Mouse (Mus musculus): ENCODE data around the gene Cenpf. TPM values are rescaled to one million over a fixed set of nuclear protein-coding genes. Genes with fewer than 3 reads are reported as not detected.
"Not testable (repeated sequence)": the region's sequence is repeated elsewhere in the genome, so short reads cannot be mapped to it uniquely, and the experiment has no call there.

The Cenpf gene
- total RNA-seq, 2 experiments from 2014 or later = 25.2 to 39.1 TPM

- ATAC-seq (replicated peaks; ENCODE audit: poor library complexity, severe bottlenecking) = no peak
These were observed 10.5 kb upstream of the Cenpf start for GRCm38 (mm10) chr1:189698416-189698815.

GRCm38 (mm10) chr1:189695321-189695720 is 7.4 kb upstream of the Cenpf start:
- no peak for ATAC-seq (replicated peaks; ENCODE audit: poor library complexity, severe bottlenecking)

- ATAC-seq (replicated peaks; ENCODE audit: poor library complexity, severe bottlenecking) = peak; percentile 65
These were observed 6.5 kb upstream of the Cenpf start for GRCm38 (mm10) chr1:189694391-189694790.

- not testable (repeated sequence) for ATAC-seq (replicated peaks; ENCODE audit: poor library complexity, severe bottlenecking)
These were observed 4.6 kb upstream of the Cenpf start for GRCm38 (mm10) chr1:189692442-189692841.

- ATAC-seq (replicated peaks; ENCODE audit: poor library complexity, severe bottlenecking) = peak; percentile 38
These were observed 1.4 kb upstream of the Cenpf start for GRCm38 (mm10) chr1:189689050-189689833.

- ATAC-seq (replicated peaks; ENCODE audit: poor library complexity, severe bottlenecking) = no peak; the same call in 1 of the 2 replicates
These were observed 483 bp upstream of the Cenpf start for GRCm38 (mm10) chr1:189688388-189688750.

- ATAC-seq (replicated peaks; ENCODE audit: poor library complexity, severe bottlenecking) = no peak
These were observed 1.9 kb downstream of the Cenpf start for GRCm38 (mm10) chr1:189686025-189686424.

- ATAC-seq (replicated peaks; ENCODE audit: poor library complexity, severe bottlenecking) = no peak
These were observed 3.0 kb downstream of the Cenpf start for GRCm38 (mm10) chr1:189684786-189685415.

GRCm38 (mm10) chr1:189679555-189679954 is 8.3 kb downstream of the Cenpf start:
- ATAC-seq (replicated peaks; ENCODE audit: poor library complexity, severe bottlenecking) = no peak

GRCm38 (mm10) chr1:189675953-189676352 is 11.9 kb downstream of the Cenpf start:
- no peak for ATAC-seq (replicated peaks; ENCODE audit: poor library complexity, severe bottlenecking)

GRCm38 (mm10) chr1:189675421-189675820 is 12.5 kb downstream of the Cenpf start:
- ATAC-seq (replicated peaks; ENCODE audit: poor library complexity, severe bottlenecking) = peak; percentile 65

GRCm38 (mm10) chr1:189665966-189666365 is 21.9 kb downstream of the Cenpf start:
- ATAC-seq (replicated peaks; ENCODE audit: poor library complexity, severe bottlenecking) = no peak

- no peak for ATAC-seq (replicated peaks; ENCODE audit: poor library complexity, severe bottlenecking)
These were observed 23.1 kb downstream of the Cenpf start for GRCm38 (mm10) chr1:189664873-189665144.

GRCm38 (mm10) chr1:189664061-189664872 is 23.6 kb downstream of the Cenpf start:
- no peak for ATAC-seq (replicated peaks; ENCODE audit: poor library complexity, severe bottlenecking)

- no peak for ATAC-seq (replicated peaks; ENCODE audit: poor library complexity, severe bottlenecking)
These were observed 24.4 kb downstream of the Cenpf start for GRCm38 (mm10) chr1:189663437-189663836.

- ATAC-seq (replicated peaks; ENCODE audit: poor library complexity, severe bottlenecking) = peak; percentile 66
These were observed 26.0 kb downstream of the Cenpf start for GRCm38 (mm10) chr1:189661856-189662255.

GRCm38 (mm10) chr1:189657406-189657805 is 30.5 kb downstream of the Cenpf start:
- ATAC-seq (replicated peaks; ENCODE audit: poor library complexity, severe bottlenecking) = no peak

GRCm38 (mm10) chr1:189653746-189654145 is 34.1 kb downstream of the Cenpf start:
- ATAC-seq (replicated peaks; ENCODE audit: poor library complexity, severe bottlenecking) = no peak

- no peak for ATAC-seq (replicated peaks; ENCODE audit: poor library complexity, severe bottlenecking)
These were observed 41.3 kb downstream of the Cenpf start for GRCm38 (mm10) chr1:189646597-189646996.

GRCm38 (mm10) chr1:189645371-189645770 is 42.5 kb downstream of the Cenpf start:
- no peak for ATAC-seq (replicated peaks; ENCODE audit: poor library complexity, severe bottlenecking)

- ATAC-seq (replicated peaks; ENCODE audit: poor library complexity, severe bottlenecking) = no peak
These were observed 43.1 kb downstream of the Cenpf start for GRCm38 (mm10) chr1:189644700-189645345.
